Mouse (Mus musculus) heart, postnatal 4 days (tissue): ENCODE results near the gene Mtor. TPM values are rescaled to one million over a fixed set of nuclear protein-coding genes. Genes with fewer than 3 reads are reported as not detected.

Experiments used
- DNase-seq: peaks from one replicate; pipeline ENCODE4 v3.0.0; 2021
- total RNA-seq, 2 experiments: library from RNA; stranded (reverse); gene quantifications; 2 replicates each; pipeline ENCODE4 v1.2.3; 2021

Mtor gene
- total RNA-seq, 2 experiments from 2014 or later = 58.2 to 62.7 TPM

DNA sequence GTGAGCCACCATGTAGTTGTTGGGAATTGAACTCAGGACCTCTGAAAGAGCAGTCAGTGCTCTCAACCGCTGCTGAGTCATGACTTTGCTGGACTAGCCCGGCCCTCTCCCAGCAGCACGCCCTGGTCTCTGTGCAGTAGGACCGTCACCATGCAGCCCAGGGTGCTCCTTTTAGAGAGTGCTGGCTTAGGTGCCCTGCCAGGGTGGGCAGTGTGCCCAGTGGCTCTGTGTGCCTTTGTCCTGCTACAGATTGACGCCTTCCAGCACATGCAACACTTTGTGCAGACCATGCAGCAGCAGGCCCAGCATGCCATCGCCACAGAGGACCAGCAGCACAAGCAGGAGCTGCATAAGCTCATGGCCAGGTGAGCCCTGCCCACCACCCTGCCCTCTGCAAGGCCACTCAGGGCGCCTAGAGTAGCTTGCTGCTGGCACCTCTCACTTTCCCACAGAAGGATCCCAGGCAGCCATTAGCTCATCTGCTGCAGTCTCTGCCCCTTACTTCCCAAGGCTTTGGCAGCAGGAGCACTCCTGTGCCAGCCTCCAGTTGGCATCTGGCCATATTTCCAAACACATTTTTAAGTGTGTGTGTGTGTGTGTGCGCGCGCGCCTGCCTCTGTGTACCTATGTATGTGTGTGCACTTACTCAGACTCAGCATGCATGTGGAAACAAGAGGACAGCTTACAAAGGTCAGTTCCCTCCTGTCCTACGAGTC lies 85.4 kb downstream of the Mtor start:
- DNase-seq = peak; percentile 40

DNA sequence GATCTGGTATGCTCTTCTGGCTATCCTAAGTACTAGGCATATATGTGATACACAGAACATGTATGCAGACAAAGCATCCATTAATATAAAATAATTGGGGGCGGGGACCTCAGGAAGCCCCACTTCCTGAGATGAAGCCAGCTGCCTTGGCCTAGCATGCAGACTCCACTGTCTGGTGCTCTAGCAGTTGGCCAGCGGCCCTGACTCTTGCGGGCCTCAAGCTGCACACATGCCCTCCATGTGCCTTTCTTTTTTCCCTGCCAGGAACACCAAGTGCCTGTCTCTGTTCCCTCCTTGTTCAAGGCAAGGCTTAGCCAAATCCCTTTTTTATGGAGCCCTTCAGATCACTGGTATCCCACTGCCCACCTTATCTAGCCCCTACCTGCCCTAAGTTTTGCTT lies 87.5 kb downstream of the Mtor start:
- DNase-seq = no peak

DNA sequence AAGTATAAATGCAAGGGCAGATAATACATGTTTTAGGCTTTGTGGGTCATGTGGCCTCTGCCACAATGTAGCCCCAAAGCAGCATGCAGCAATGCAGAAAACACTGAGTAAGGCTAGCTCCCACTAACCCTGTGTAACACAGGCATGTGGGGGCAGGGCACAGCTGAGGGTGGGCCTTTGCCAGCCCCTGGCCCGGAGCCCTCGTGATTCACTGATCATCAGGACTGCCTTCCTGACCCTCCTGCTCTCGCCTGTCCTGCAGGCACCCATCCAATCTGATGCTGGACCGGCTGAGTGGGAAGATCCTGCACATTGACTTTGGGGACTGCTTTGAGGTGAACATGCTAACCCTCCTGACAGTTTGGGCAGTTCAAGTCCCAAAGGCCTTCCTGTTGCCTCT lies 100.7 kb downstream of the Mtor start:
- DNase-seq = no peak

DNA sequence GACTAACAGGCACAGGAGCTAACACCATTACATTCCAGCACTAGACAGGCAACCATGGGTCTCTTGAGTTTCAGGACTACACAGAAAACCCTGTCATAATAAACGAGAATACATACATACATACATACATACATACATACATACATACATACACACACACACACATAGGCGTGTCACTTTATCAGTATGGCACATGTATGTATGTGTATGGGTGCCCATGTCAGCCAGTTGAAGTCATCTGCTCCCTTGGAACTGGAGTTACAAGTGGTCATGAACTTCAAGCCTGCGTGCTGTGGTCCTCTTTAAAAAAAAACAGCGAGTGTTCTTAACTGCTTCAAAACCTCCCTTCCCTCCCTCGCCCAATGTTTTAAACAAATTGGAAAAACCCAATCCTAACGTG lies 109.4 kb downstream of the Mtor start:
- no peak for DNase-seq

DNA sequence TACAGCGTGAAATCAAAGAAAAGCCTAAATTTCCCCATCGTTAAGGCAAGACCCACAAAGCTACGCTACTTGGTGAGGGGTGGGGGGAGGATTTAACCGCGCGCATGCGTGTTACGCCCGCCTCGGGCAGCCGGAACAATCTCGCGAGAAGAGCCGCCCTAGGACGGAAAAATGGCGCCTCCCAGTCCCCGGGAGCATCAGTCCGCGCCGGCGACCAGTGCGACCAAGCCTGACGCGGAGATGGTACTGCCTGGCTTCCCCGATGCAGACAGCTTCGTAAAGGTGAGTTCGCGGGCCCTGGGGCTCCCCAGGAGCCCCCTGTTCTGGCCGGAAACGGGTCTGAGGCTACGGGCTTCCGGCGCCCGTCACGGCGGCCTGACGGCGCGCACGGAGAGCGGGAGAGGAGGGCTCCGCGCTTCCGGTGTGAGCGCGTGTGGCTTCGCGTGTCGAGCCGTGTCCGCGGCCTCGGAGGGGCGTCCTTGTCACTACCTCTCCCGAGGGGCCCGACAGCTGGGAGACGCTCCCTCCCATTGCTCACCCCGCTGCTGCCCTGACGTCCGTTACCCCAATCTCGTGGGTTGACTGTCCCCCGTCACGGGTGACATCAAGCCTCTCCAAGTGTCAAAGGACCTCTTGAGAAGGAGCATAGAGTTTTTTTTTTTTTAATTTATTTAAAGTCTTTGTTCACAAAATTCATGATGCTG lies 110.0 kb downstream of the Mtor start, which contains the start of gene Exosc10:
TSS of gene Exosc10 (plus strand) at position 133 of the 704 bp plus-strand sequence.
- DNase-seq = peak; percentile 91

DNA sequence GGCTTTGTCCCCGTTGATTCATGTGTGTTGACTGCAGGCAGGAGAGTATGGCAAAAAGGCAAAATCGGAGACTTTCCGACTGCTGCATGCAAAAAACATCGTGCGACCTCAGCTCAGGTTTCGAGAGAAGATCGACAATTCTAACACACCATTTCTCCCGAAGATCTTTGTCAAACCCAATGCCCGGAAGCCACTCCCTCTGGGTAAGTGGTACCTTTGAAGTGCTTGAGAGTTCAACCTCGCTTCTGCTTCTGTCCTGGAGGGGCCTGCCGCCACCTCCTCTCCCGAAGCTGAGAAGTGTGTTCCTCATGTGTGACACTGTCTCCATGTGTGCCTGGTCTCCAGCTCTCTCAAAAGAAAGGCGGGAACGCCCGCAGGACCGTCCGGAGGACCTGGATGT lies 114.3 kb downstream of the Mtor start:
- DNase-seq = no peak

DNA sequence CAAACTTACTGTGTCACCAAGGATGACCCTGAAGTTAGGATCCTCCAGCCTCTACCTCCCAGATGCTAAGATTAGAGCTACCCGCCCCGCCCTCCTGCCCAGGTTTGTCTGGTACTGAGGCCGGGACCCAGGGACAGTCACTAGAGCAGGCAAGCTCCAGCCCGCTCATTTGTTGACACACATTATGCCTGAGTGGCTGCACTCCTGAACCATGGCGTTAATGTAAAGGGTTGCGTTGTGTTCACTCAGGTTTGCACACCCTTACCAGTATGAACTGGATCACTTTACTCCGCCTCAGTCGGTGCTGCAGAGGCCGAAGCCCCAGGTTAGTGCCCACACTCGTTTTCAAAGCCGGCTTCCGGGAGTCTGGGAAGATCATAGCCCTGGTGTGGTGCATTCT lies 115.2 kb downstream of the Mtor start:
- no peak for DNase-seq

DNA sequence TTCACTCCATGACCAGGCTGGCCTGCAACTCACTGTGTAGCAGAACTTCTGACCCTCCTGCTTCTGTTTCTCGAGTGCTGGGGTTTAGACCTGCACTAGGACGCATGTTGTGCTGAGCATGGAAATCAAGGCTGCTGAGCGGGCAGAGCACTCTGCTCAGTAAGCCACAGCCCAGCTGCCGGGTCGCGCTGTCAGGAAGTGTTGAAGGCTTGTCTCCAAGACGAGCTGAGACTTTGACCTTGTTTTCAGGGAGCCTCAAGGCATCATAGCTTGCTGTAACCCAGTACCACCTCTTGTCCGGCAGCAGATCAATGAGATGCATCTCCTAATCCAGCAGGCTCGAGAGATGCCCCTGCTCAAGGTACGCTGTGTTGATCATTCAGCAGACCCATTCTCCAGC lies 121.7 kb downstream of the Mtor start:
- no peak for DNase-seq

DNA sequence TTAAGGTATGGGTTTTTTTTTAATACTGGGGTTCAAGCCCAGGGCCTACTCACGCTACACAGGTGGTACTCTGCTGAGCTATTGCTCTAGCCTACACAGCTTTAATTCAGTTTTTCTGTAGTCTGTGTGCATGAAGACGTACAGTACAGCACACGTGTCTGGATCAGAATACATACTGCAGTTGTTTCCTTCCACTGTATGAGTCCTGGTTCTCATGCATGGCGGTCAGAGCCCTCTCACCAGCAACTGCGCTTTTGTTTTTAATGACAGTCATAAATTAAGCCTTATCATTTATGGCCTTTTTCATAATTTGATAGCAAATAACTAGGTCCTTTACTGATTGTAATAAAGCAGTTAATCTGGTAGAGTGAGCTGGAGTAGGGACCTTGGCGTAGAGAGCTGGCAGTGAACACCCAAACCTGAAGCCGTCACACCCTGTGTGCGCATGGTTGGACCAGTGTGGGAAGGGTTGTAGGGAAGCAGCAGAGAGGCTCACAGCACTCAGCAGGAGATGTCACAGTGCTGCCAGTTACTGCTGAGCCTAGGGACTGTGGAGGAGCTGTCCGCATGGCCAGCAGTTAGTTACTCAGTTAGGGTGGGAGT lies 122.4 kb downstream of the Mtor start:
- DNase-seq = no peak

DNA sequence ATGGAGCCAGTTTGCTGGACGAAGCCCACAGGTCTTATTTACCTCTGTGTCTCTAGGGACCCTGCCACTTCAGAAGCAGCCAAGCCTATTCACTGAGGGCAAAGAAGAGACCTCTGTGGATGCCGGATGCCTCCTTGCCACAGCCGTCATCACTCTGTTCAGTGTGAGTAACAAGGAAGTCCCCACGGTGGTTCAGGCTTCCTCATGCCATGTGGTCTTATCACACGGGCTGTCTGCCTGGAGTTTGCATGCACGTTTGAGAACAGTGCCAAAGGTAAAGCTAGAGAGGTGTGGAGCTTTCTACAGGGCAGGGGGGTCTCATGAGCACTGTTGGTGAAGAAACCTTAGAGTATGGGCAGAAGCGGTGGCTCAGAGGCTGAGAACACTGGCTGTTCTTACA lies 124.8 kb downstream of the Mtor start:
- DNase-seq = no peak

DNA sequence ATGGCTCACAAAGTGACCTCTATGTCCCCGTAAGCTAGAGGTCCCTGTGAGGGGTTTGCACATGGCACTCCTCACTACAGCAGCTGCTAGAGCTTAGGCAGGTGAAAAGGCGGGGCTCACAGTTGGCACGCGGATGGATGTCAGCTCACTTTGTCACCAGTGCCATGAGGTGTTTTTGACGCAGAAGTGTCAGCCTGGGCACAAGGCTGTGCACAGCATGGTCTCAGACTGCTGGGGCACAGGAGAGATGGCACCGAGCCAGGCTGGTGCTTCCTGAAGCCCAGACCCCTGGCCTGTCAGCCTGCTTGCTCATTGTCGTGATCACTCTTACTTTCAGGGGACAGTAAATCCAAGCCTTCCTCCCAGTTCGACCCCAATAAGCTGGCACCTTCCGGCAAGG lies 132.4 kb downstream of the Mtor start:
- peak; percentile 42 for DNase-seq

DNA sequence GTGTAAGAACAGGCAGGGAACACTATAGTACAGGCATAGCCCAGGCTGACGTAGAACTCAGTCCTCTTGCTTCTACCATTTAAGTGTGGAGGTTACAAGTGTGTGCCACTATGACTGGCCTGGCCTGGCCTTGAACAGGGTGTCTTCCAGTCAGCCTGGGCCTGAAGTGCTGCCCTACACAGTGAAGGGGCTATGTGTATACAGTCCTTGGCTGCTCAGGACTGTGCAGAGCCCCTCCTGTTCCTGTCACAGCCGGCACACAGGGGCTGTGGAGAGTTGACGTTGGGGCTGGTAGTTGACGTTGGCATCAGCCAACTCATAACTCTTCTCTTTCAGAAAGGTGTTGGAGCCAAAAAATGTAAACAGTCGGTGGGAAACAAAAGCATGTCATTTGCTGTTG lies 133.0 kb downstream of the Mtor start:
- DNase-seq = no peak

DNA sequence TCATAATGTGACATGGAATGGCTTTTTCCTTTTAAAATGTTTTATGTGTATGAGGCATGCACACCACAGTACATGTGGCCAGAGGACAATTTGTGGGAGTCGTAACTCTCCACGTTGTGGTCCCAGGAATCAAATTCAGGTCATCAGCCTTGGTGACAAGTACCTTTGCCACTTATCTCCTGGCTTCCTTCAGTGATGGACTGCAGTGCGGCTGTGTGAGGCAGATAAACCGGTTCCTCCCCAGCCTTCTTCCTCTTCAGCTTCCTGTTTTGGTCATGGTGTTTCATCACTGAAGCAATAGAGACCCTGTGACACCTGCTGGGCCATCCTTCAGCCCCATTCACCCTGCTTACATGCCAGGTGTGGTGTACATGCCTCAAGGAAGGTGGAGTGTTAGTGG lies 134.8 kb downstream of the Mtor start:
- no peak for DNase-seq

DNA sequence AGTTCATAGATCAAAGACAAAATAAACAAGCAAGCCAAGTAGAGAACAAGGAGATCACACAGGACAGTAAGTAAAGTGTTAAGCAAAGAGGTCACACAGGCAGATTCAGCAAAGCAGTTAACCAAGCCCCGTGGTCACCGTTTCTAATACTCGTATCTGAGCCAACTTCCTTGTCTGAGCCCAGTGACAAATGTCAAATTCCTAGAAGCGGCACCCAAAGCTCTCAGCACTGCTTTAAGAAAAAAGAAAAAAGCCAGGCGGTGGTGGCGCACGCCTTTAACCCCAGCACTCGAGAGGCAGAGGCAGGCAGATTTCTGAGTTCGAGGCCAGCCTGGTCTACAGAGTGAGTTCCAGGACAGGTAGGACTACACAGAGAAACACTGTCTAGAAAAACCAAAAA lies 138.2 kb downstream of the Mtor start:
- DNase-seq = no peak

DNA sequence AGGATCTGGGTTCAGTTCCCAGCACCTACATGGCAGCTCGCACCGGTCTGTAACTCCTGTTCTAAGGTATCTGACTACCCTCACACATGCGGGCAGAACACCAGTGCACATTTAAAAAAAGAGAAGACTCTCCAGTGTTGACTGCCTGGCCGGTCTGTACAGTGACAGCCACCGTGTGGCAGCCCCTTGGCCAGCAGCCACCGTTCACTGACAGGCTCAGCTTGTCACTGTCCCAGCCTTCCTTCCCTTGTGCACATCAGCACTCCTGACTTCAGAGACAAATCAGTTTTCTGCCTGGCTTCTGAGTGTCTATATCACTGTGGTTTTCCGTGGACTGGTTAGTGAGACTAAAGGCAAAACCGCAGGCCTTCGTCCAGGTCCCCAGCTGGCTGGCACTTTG lies 140.4 kb downstream of the Mtor start:
- DNase-seq = peak; percentile 62

DNA sequence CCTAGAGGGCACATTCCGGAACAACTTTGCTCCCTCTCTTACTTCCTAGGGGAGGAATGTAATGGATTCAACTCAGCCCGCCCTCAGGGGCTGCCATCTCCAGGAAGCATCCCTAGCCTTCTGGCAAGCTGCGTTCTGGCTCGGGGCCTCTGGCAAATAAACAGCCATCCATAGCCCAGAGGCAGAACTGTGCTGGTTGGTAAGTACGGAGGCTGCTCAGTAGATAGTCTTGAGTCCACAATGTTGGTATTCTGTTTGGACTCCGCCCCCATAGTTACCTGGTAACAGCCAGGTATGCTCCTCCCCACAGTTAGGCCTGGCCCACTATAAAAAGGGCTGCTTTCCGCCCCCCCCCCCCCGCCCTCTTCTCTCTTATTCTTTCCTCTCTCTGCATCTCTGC lies 141.2 kb downstream of the Mtor start:
- no peak for DNase-seq

DNA sequence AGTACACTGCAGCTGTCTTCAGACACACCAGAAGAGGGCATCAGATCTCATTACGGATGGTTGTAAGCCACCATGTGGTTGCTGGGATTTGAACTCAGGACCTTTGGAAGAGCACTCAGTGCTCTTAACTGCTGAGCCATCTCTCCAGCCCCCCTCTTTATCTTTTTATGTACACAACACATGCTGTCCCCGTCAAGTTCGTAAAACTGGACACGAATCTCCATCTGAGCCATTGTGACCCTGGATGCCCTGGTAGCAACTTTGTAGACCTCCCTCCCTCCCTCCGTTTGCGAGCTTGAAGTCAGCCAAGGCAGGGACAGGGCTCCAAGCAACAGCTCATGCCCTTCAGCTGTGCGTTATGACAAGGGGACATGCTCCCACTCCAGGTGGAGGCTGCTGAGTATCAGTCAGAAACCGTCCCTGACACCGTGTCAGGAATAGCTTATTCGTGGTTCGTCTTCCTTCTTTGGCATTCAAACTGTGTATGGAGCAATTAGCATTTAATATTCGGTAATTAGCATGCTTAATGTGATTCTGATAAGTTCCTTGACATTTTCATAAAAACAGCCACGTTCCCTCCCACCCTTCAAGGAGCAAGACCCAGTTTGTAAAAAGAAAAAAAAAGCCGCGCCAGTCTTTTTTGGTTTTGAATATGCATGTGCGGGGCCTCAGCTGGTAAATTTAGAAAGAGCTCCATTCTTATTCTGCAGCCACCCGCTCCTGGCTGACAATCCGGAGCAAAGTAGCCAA lies 142.2 kb downstream of the Mtor start:
- no peak for DNase-seq

DNA sequence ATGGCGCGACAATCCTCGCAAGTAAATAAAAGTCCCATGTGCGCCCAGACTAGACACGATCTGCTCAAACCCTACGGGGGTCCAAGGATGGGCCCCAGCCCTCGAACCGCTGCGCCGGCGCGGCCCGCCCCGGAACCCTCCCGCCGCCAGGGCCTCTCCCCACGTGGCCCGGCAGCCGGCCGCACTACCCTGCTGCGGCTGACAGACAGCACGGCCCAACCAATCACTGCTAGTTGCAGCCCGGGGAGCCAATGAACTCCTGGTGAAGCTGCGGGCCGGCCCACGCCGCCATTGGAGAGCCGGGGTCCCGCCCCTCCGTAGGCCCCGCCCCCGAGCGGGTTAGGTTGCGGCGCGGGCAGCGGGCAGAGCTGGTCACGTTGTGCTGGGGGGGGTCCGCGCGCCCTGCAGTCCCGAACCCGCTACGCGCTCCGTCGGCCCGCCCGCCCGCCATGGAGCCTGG lies 142.8 kb downstream of the Mtor start, which contains the start of gene Srm:
TSS of gene Srm (plus strand) at position 333 of the 460 bp plus-strand sequence.
- peak; percentile 98 for DNase-seq

DNA sequence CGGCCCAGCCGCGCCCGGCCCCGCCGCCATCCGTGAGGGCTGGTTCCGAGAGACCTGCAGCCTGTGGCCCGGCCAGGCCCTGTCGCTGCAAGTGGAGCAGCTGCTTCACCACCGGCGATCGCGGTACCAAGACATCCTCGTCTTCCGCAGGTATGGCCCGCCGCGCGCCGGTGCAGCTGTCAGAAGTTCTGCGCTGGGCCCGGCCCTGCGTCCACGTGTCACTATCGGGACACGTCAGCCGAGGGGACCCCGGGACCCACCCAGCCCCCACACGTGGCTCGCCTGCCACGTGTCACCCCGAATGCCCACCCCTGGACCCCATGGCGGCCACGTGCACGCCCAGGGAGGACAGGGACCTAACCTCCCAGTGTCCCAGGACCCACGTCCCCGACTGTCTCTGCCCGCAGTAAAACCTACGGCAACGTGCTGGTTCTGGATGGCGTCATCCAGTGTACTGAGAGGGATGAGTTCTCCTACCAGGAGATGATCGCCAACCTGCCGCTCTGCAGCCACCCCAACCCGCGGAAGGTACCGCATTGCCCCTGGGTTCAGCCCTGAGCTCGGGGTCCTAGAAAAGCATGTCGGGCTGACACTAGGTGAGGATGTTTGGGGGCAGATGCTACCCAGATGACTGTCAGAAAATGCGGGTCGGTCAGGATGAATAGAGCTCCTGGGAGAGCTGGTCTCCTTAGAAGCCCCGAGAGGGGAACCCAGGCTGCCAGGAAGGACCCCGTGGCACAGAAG lies 143.4 kb downstream of the Mtor start:
- DNase-seq = no peak

DNA sequence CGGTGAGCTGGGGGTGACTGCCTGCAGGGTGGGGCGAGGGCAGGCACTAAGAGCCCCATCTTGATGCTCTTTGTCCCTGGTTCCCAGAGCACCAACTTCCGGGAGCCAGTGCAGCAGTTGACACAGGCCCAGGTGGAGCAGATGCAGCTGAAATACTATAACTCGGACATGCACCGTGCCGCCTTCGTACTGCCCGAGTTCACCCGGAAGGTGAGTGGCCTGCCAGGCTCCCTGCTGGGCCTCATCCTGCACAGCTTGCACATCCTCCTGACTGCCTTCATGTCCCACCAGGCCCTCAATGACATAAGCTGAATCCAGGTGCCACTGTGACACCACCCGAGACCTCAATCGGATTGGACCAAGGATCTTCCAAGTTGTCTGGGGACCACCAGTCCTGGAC lies 145.6 kb downstream of the Mtor start:
- DNase-seq = no peak

DNA sequence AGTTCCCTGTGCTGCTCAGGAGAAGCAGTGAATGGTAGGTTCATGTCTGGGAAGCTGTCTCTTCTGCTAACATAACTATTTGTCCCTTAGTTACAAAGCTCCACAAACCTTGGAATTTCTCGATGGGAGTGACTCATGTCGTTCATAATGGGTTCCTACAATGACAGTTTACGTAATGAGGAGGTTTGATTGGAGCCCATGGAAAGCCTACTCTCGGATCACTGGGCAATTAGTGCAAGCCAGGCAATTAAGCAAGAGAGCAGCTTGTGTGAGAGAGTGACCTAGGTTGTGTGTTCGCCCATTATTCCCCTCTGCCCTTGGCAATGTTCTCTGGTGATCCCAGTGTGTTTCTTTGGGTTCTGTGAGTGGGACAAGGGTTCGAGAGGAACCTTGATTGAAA lies 147.5 kb downstream of the Mtor start:
- DNase-seq = no peak

DNA sequence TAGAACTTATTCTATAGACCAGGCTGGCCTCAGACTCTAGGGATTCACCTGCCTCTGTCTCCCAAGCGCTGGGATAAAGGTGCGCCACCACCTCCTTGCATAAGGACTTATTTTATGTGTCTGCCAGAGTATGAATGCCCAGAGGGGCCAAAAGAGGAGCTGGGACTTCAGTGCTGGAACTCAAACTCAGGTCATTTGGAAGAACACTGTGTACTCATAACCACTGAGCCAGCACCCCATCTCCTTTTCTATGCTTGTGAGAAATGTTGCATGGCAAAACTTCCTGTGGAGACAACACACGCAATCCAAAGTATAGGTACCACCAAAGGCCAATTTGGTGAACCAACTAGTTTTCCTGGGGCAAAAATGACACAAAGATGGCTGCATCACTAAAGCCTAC lies 148.3 kb downstream of the Mtor start:
- DNase-seq = no peak
